Mouse (Mus musculus): ENCODE measurements around the gene Ppie.

DNA sequence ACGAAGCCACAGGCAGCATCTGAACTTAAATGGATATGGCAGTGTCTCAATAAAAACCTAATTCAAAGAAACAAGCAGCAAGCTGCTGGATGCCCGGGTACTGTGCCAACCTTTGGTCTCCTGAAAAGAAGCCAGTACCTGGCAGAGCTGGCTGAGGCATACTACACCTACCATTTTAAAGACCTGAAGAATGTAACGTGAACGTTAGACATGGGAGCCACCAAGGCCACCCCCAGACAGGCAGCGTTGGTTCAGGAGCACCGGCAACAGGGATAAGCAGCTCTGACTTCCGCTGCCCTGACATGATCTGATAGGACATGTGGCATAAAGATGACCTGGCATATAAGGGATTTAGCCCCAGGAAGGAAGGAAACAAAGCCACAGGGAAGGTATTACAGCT is 13.1 kb downstream of the Ppie start:
- TF ChIP-seq POLR2A (IDR thresholded peaks at IDR 0.05; ENCODE audit: borderline replicate concordance, control insufficient read depth, low read depth, low read length), result no peak
- no peak for TF ChIP-seq CTCF (IDR thresholded peaks at IDR 0.05; ENCODE audit: control insufficient read depth, insufficient read depth, low read length)

All from bone marrow, adult 2 months (tissue).